Mouse (Mus musculus) heart, adult 18-20 months (tissue): Measurements from ENCODE around the gene Lrrc3. TPM values are rescaled to one million over a fixed set of nuclear protein-coding genes. Genes with fewer than 3 reads are reported as not detected.

Experiments
- DNase-seq, 2 experiments: peaks; one replicate each; pipeline ENCODE4 v3.0.0; 2021 to 2022; ENCODE audit warnings: mixed read lengths in 1 of 2
- total RNA-seq, 2 experiments: library from RNA; stranded (reverse); gene quantifications; 2 replicates each; pipeline ENCODE4 v1.2.3; 2021

Lrrc3 gene
- total RNA-seq, 2 experiments from 2014 or later = 0.49 to 0.69 TPM

GRCm38 (mm10) chr10:77867546-77867945, 34.8 kb downstream of the Lrrc3 start:
- no peak for DNase-seq

GRCm38 (mm10) chr10:77864762-77865143, 37.6 kb downstream of the Lrrc3 start:
- no peak for DNase-seq

GRCm38 (mm10) chr10:77864067-77864761, 38.1 kb downstream of the Lrrc3 start:
- DNase-seq = peak; percentile 7 to 8

GRCm38 (mm10) chr10:77861675-77862074, 40.7 kb downstream of the Lrrc3 start, which contains the start of gene Gm3285:
Gm3285 (plus strand) TSS chr10:77861975.
- no peak for DNase-seq

- no peak for DNase-seq
Measured at GRCm38 (mm10) chr10:77852559-77852958, 49.8 kb downstream of the Lrrc3 start, which contains the start of gene Gm10318. Gm10318 (plus strand) TSS chr10:77852859.

Other genes with a start within 250 kb of the Lrrc3 start
- gene Tspear, start 216.0 kb downstream of the Lrrc3 start, total RNA-seq = not detected
- not detected for gene Gm19402, start 211.8 kb downstream of the Lrrc3 start, total RNA-seq
- not detected for gene Gm9508, start 205.3 kb downstream of the Lrrc3 start, total RNA-seq
- not detected for gene Gm10272, start 195.9 kb downstream of the Lrrc3 start, total RNA-seq
- gene Gm10024, start 191.1 kb downstream of the Lrrc3 start, total RNA-seq = not detected
- gene Gm10142, start 186.7 kb downstream of the Lrrc3 start, total RNA-seq = not detected
- gene Krtap12-1, start 181.9 kb downstream of the Lrrc3 start, total RNA-seq = not detected
- not detected for gene Gm10100, start 176.1 kb downstream of the Lrrc3 start, total RNA-seq
- not detected for gene Gm18596, start 159.9 kb downstream of the Lrrc3 start, total RNA-seq
- gene Gm9736, start 151.2 kb downstream of the Lrrc3 start, total RNA-seq = not detected
- gene Gm3233, start 142.9 kb downstream of the Lrrc3 start, total RNA-seq = not detected
- gene Gm3238, start 131.2 kb downstream of the Lrrc3 start, total RNA-seq = not detected
- not detected for gene Gm7138, start 125.6 kb downstream of the Lrrc3 start, total RNA-seq
- gene Gm3250, start 120.0 kb downstream of the Lrrc3 start, total RNA-seq = not detected
- gene Gm7137, start 114.3 kb downstream of the Lrrc3 start, total RNA-seq = not detected
- gene Gm9639, start 107.5 kb downstream of the Lrrc3 start, total RNA-seq = not detected
- gene Gm19668, start 103.4 kb downstream of the Lrrc3 start, total RNA-seq = not detected
- not detected for gene Gm9507, start 90.7 kb downstream of the Lrrc3 start, total RNA-seq
- gene Gm2696, start 87.9 kb downstream of the Lrrc3 start, total RNA-seq = not detected
- not detected for gene Krtap10-4, start 75.4 kb downstream of the Lrrc3 start, total RNA-seq
- gene Krtap10-10, start 66.6 kb downstream of the Lrrc3 start, total RNA-seq = not detected
- gene Gm36176, start 55.7 kb downstream of the Lrrc3 start, total RNA-seq = not detected
- not detected for gene Gm10318, start 49.7 kb downstream of the Lrrc3 start, total RNA-seq
- not detected for gene Gm3285, start 40.6 kb downstream of the Lrrc3 start, total RNA-seq
- gene Trpm2, start 68.0 kb upstream of the Lrrc3 start, total RNA-seq = 1 to 10 TPM in 1 of 2 experiments, under 1 TPM in 1; 0.99 to 1.5 TPM
- 1 to 10 TPM; 8.8 to 9.8 TPM for gene 1810043G02Rik, start 76.0 kb upstream of the Lrrc3 start, total RNA-seq
- gene Pfkl, start 107.5 kb upstream of the Lrrc3 start, total RNA-seq = 100 to 1,000 TPM; 114 to 120 TPM
- not detected for gene Dnmt3l, start 139.4 kb upstream of the Lrrc3 start, total RNA-seq
- not detected for gene Aire, start 141.1 kb upstream of the Lrrc3 start, total RNA-seq
- 1 to 10 TPM; 5.7 to 8.4 TPM for gene Icosl, start 166.8 kb upstream of the Lrrc3 start, total RNA-seq